In genomic region chr8:30482956-30483355, GRCm38 (mm10) we compare ENCODE assay signal across 15 mouse cellular contexts.
"Had no signal": no experiment of that assay in that cellular context is flagged by ENCODE, and none has a peak within 500 bp of the region (broad histone marks: within the 10 kb centered on the region; RNA-seq: fewer than 3 reads in every experiment).

No protein-coding gene starts in this region.

- H3K27ac ChIP-seq: limb, embryonic 15.5 days; liver, embryonic 12.5 days; lung, embryonic 15.5 days; macrophage had no signal

- H3K9ac ChIP-seq: limb, embryonic 15.5 days; liver, embryonic 12.5 days; lung, embryonic 15.5 days had no signal

- H3K4me3 ChIP-seq: limb, embryonic 15.5 days; liver, embryonic 12.5 days; lung, embryonic 15.5 days; megakaryocyte, embryonic 14.5 days had no signal

- H3K36me3 ChIP-seq: limb, embryonic 15.5 days; liver, embryonic 12.5 days; lung, embryonic 15.5 days had no signal

- H3K4me1 ChIP-seq: limb, embryonic 15.5 days; liver, embryonic 12.5 days; lung, embryonic 15.5 days; megakaryocyte, embryonic 14.5 days had no signal

- H3K4me2 ChIP-seq: limb, embryonic 15.5 days; liver, embryonic 12.5 days; lung, embryonic 15.5 days; midbrain, embryonic 11.5 days had no signal

- ATAC-seq: liver, embryonic 12.5 days had no signal

- H3K27me3 ChIP-seq: limb, embryonic 15.5 days; liver, embryonic 12.5 days; lung, embryonic 15.5 days; megakaryocyte, embryonic 14.5 days had no signal

- H3K9me3 ChIP-seq: limb, embryonic 15.5 days; liver, embryonic 12.5 days; lung, embryonic 15.5 days; megakaryocyte, embryonic 14.5 days had no signal

- DNase-seq: kidney, adult 18-20 months; kidney, postnatal 14 days; layer of hippocampus, adult 9-11 months; layer of hippocampus, postnatal 36 days; lung, postnatal 14 days; right cerebral cortex, postnatal 4 days; spleen, adult 18-20 months; thymus, adult 18-20 months; thymus, postnatal 14 days had no signal
